Mouse (Mus musculus) midbrain, embryonic 13.5 days (tissue): ENCODE data around the gene Trim54. TPM values are rescaled to one million over a fixed set of nuclear protein-coding genes. Genes with fewer than 3 reads are reported as not detected.

Source experiments
- ATAC-seq: fragments of 200-750 bp; cut with Nextera tagmentation; 2 replicates; pipeline ENCODE4 v1.8.0; 2017; ENCODE audit warnings: mild to moderate bottlenecking, moderate TSS enrichment, moderate library complexity
- H3K27ac ChIP-seq: fragments of 300-500 bp; sonication (generic); 2 replicates; pipeline ENCODE4 v1.5.1; 2015; ENCODE audit warnings: inconsistent platforms, mild to moderate bottlenecking, moderate library complexity
- H3K27me3 ChIP-seq: fragments of 300-500 bp; sonication (generic); 2 replicates; pipeline ENCODE4 v1.6.1; 2015; ENCODE audit warnings: mild to moderate bottlenecking, inconsistent platforms
- H3K36me3 ChIP-seq: fragments of 300-500 bp; sonication (generic); 2 replicates; pipeline ENCODE4 v1.6.1; 2015; ENCODE audit warnings: mild to moderate bottlenecking, inconsistent platforms
- H3K4me1 ChIP-seq: fragments of 300-500 bp; sonication (generic); replicated peaks from 2 replicates; pipeline ENCODE4 v1.6.1; 2015; ENCODE audit warnings: inconsistent platforms
- H3K4me2 ChIP-seq: fragments of 300-500 bp; sonication (generic); replicated peaks from 2 replicates; pipeline ENCODE4 v1.6.1; 2015; ENCODE audit warnings: moderate library complexity, mild to moderate bottlenecking, inconsistent platforms
- H3K4me3 ChIP-seq: fragments of 300-500 bp; sonication (generic); replicated peaks from 2 replicates; pipeline ENCODE4 v1.5.1; 2015; ENCODE audit warnings: mild to moderate bottlenecking, inconsistent platforms
- H3K9ac ChIP-seq: fragments of 300-500 bp; sonication (generic); replicated peaks from 2 replicates; pipeline ENCODE4 v1.6.1; 2015; ENCODE audit warnings: mild to moderate bottlenecking, inconsistent platforms
- H3K9me3 ChIP-seq: fragments of 300-500 bp; sonication (generic); 2 replicates; pipeline ENCODE4 v1.6.1; 2016; ENCODE audit warnings: mild to moderate bottlenecking, inconsistent platforms
- WGBS: fragments of 180-500 bp; shearing (Covaris S2); methylation state at CpG from one replicate; pipeline ENCODE4 v1.1.7; 2015; 5-methylcytosine and 5-hydroxymethylcytosine counted together
- polyA plus RNA-seq: library from polyadenylated mRNA; unstranded; fragments of >200 nt; fragmentation: Nextera tagmentation; extraction: Ambion mirVana; gene quantifications from 2 replicates; pipeline ENCODE4 v1.2.1, GENCODE M21; 2015

The Trim54 gene
- polyA plus RNA-seq, 1 experiment from 2014 or later = not detected

DNA sequence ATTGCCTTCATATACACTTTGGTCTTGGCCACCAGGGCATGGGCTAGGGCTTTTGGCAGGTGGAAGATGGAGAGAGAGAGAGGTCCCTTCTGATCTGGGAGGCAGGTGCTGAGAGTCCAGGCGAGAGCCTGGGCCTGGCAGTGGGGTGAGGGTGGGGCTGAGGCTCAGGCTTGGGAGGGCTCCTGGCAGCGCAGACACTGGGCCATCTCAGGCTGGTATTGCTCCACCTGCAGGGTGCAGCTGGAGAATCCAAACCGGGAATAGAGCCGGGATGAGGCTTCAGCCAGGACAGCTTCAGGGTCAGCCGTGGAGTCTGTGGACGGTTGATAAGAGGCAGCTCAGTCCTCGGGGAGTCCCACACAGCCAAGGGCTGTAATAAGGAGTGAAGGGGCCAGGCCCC, 29.9 kb upstream of the Trim54 start:
- Histone ChIP-seq H3K27ac (peak overlapping the region; percentile 45), H3K4me1 (peaks cover 33% of the 10 kb centered on the region), H3K4me2 (no peak overlapping the region), H3K36me3 (no peaks in the 10 kb centered on the region), H3K9me3 (no peaks in the 10 kb centered on the region), H3K27me3 (peaks cover 39% of the 10 kb centered on the region), H3K4me3 (no peak overlapping the region), H3K9ac (peak overlapping the region; percentile 47; the same call in 1 of the 2 replicates)
- no peak for ATAC-seq
- 27% methylated on average over 7 of the region's 7 CpGs for WGBS

DNA sequence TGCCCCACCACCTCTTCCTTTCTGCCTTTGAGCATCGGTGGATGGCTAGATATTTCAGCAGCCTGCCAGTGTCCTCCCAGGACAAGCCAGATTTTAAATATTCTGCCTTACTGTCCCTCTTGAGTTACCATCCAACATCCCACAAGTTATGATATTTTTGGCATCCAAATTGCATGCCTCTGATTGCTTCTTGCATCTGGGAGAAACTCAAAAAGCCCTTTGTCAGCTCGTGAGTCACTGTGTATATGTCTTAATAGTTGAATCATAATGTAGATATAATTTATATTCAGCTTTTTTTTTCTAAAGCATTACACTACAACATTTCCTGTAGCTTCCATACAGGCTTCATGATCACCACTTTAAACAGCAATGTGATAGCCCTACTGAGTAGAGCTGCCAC, 29.4 kb upstream of the Trim54 start:
- no peak for ATAC-seq
- no peak overlapping the region for H3K4me2 ChIP-seq
- no peak overlapping the region for H3K4me3 ChIP-seq
- peaks cover 45% of the 10 kb centered on the region for H3K27me3 ChIP-seq
- no peaks in the 10 kb centered on the region for H3K9me3 ChIP-seq
- peak overlapping the region; percentile 45; the same call in 1 of the 2 replicates for H3K27ac ChIP-seq
- no peaks in the 10 kb centered on the region for H3K36me3 ChIP-seq
- no peak overlapping the region; the same call in 1 of the 2 replicates for H3K9ac ChIP-seq
- 75% methylated on average over 2 of the region's 2 CpGs for WGBS
- H3K4me1 ChIP-seq = peaks cover 33% of the 10 kb centered on the region

DNA sequence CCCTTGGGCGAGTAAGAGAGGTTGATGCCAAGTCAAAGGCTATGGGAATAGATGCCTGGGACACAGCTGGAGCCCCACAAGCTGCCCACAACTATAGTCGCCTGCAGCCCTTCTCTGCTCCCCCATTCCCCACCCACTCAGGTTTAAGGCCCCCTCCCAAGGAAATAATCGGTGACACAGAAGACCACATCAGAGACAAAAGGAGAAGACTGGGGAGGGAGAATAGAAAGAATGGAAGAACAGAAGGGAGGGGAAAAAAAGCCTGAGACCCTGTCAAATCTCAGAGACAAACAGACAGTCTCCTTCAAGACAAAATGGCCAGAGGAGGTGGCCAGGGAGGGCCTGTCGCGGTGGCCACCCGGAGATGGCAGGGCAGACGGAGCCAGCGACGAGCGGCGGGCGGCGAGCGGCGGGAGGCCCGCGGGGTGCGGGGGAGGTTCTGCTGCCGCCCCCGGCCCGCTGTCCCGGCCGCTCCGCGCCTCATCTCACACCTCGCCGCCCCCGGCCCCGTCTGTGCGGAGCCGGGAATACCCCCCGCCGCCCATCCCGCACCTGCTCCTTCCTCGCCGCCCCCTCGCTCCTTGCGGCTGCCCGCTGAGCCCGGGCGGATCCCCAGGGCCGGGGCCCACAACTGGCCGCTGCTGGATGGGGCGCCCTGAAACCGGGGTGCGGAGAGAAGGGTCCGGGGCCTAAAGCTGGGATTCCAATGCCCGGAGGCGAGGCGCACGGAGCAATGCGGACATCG, 24.1 kb upstream of the Trim54 start:
- Histone ChIP-seq H3K9ac (peak overlapping the region; percentile 79), H3K27ac (peak overlapping the region; percentile 4; the same call in 1 of the 2 replicates), H3K36me3 (no peaks in the 10 kb centered on the region), H3K27me3 (peaks cover 97% of the 10 kb centered on the region), H3K9me3 (no peaks in the 10 kb centered on the region), H3K4me2 (peak overlapping the region; percentile 64), H3K4me3 (peak overlapping the region; percentile 55), H3K4me1 (peaks cover 42% of the 10 kb centered on the region)
- peak; percentile 3; the same call in 1 of the 2 replicates for ATAC-seq
- WGBS = 4% methylated on average over 33 of the region's 53 CpGs

DNA sequence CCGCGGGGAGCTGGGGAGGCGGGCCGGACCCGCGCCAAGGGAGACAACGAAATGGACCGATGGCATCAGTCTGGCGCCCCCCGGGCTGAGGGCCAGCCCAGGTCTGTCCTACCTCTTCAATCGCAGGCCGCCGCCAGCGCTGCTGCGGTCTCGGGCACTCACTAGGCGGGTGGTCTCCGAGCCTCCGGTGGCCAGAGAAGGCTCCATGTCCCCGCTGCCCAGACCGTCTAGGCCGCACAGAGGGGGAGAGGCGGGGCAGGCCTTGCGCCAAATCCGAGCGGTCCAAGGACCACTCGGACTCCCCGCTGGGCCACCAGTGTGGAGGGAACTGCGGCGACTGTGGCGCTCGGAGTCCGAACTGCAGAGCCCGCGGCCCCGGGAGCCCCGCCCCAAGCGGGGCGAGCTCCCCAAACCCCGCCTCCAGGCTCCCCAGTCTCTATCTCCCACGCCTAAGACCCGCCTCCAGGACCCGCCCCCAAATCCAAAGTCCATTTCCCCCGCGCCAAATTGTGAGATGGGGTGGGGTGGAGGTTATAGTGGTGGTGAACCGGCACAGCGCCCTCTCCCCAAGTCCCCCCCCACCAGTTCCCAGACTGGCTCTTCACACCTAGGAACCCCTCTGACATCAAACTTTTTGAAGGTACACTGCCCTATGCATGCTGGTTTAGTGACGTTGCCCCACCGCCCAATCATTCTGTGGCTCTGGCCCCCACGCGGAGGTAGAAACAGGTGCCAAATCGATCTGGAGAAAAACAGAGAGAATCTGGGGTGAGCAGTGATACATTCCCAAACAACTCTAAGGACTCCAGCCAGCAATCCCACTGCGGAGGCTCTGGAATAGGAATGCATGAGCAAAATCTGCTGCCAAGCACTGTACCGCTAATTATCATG, 23.1 kb upstream of the Trim54 start:
- H3K4me1 ChIP-seq = peaks cover 42% of the 10 kb centered on the region
- H3K36me3 ChIP-seq = no peaks in the 10 kb centered on the region
- H3K27me3 ChIP-seq = peaks cover 99% of the 10 kb centered on the region
- peak overlapping the region; percentile 64 for H3K4me2 ChIP-seq
- peak overlapping the region; percentile 55 for H3K4me3 ChIP-seq
- H3K9me3 ChIP-seq = no peaks in the 10 kb centered on the region
- ATAC-seq = peak; percentile 59
- 0 out of 2 replicates have a peak overlapping the region, but pooled peaks have one; percentile 4 for H3K27ac ChIP-seq
- under 1% methylated on average over 51 of the region's 54 CpGs for WGBS
- peak overlapping the region; percentile 79 for H3K9ac ChIP-seq

DNA sequence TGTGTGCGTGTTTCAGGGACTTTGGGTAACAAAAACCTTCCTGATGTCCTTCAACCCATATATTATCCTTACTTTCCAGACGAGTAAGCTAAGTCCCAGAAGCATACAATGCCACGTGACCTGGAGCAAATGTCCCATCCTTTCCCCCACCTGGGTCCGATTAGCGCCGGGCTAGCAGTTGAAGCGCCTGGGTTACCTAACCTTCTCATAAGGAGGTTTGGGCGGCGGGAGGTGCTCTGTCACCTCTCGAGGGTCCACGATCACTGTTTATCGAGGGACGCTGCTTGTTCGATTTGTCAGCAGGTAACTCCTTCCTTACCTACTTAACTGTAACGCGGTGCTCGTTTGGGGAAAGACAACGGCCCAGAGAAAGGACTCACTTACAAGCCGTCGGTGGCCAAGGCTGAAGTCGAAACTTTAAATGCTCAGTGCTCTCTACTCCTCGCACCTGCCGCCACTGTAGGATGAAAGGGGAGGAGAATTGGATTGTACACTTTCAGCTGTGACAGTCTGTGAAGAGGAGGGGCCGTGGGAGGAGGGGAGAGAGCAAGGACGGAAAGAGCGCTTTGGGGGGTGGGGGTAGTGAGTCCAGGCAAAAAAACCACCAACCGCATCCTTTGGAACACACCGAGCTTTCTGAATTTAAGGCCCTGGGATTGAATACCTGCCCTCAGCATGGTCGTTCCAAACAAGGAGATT, 22.3 kb upstream of the Trim54 start:
- H3K4me2 ChIP-seq = peak overlapping the region; percentile 64
- H3K27me3 ChIP-seq = peaks cover 97% of the 10 kb centered on the region
- no peak overlapping the region for H3K9ac ChIP-seq
- no peak overlapping the region for H3K27ac ChIP-seq
- H3K9me3 ChIP-seq = no peaks in the 10 kb centered on the region
- no peaks in the 10 kb centered on the region for H3K36me3 ChIP-seq
- H3K4me3 ChIP-seq = peak overlapping the region; percentile 25
- H3K4me1 ChIP-seq = peaks cover 42% of the 10 kb centered on the region
- ATAC-seq = no peak
- 2% methylated on average over 29 of the region's 29 CpGs for WGBS

DNA sequence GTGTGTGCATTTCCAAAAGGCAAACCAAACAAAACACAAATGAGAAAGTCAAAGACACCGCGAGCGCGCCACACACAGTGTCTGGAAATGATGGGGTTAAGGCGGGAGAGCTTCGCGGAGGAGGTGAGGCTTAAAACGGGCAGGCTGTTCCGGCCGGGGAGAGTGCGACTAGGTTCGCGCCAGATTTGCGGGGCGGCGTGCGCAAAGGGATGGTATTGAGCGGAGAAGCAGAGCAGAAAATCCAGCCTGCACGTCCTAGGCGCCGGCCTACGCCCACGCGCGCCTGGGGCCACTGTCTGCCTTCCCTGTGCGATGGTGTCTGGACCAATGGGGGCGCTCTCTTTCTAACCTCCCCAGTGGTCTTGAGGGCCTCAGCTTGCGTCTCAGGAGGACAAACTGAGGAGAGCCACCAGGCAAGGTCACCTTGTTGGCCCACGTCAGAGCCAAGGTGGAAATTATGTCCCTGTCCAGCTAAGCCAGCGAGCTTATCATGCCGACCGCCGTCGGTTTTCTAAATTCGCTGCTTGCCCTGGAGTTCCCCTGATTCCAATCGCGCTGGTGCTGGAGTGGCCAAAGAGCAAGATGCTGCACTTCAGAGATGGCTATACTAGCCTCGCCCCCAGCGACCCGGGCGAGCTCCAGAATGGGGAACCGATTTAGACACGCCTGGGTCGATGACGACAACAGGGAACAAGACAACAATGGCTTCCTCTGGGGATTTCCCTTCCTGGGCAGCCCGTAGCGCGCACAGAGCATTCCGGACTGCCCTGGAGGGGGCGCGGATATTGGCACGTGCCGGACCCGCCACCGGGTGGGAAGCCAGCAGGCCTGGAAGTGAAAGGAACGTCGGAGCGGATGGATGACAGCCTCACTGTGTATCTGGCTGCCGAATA, 21.5 kb upstream of the Trim54 start:
- peak overlapping the region; percentile 64 for H3K4me2 ChIP-seq
- peak; percentile 25 for ATAC-seq
- no peaks in the 10 kb centered on the region for H3K9me3 ChIP-seq
- no peak overlapping the region; the same call in 1 of the 2 replicates for H3K9ac ChIP-seq
- under 1% methylated on average over 59 of the region's 59 CpGs for WGBS
- H3K27me3 ChIP-seq = peaks cover 92% of the 10 kb centered on the region
- peak overlapping the region; percentile 25 for H3K4me3 ChIP-seq
- no peaks in the 10 kb centered on the region for H3K36me3 ChIP-seq
- H3K4me1 ChIP-seq = peaks cover 42% of the 10 kb centered on the region
- no peak overlapping the region for H3K27ac ChIP-seq

DNA sequence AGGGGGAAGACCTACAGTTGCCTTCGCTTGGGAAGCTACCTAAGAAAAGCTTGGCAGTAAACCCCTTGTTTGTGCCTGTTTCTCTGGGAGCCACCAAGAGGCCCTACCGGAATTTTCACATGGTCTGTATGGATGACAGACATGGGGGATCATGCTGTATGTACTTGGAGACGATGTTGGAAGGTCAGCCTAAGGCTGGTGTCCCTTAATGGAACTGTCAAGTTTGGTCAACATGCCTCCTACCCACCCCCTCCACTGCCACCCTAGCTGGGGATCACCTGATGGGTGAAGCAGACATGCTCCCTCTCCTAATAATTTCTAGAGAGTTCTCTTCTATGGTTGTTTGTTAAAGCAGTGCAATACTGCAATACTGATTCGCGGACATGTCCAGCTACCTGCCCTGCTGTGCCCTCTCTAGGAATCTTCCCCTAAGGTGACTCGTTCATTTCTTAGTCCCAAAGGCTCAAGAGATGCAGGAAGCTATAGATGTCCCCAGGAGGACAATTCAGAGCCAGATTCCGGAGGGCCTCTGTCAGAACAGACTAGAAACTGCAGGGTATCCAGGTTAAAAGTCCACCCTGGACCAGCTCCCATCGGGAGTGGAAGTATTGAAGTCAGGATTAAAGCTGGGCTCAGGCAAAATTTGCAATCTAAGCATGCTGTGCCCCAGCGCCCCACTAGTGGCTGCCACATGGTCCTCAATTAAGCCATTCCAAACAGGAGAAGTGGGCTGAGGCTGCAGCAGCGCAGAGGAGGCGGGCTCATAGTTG, 20.6 kb upstream of the Trim54 start:
- Histone ChIP-seq H3K27ac (no peak overlapping the region), H3K4me1 (peaks cover 42% of the 10 kb centered on the region), H3K9ac (no peak overlapping the region), H3K4me3 (0 out of 2 replicates have a peak overlapping the region, but pooled peaks have one; percentile 25), H3K4me2 (peak overlapping the region; percentile 64; the same call in 1 of the 2 replicates), H3K36me3 (no peaks in the 10 kb centered on the region), H3K9me3 (no peaks in the 10 kb centered on the region), H3K27me3 (peaks cover 84% of the 10 kb centered on the region)
- no peak for ATAC-seq
- 17% methylated on average over 11 of the region's 11 CpGs for WGBS

DNA sequence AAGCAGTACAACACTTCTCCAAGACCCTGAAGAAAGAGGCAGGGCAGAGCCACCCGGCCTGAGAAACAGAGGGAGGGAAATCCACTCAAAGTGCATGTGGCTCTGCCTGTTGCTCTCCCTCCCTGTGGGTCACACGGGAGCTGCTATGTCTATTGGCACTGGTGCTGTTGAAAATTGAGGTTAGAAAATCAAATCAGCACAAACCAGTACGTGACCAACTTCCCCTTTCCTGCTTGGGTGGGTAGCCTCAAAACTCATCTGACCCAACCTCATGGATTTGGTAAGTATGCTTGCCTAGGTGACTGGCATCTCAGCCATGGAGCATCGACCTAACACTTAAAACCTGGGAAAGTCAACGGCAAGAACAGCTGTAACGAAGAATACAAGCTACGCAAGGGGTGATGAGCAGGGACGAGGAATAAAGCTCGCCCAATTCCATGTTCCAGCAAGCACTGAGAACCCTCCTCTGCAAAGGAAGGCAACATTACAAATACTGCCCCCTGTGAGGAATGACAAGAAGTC, 10.6 kb upstream of the Trim54 start, which contains the start of gene Dnajc5g:
TSS of gene Dnajc5g (plus strand) at position 472 of the 522 bp plus-strand sequence.
- H3K36me3 ChIP-seq = no peaks in the 10 kb centered on the region
- no peaks in the 10 kb centered on the region for H3K9me3 ChIP-seq
- no peak within 1 kb of the TSS for H3K27ac ChIP-seq
- H3K4me1 ChIP-seq = no peaks in the 10 kb centered on the region
- H3K27me3 ChIP-seq = no peaks in the 10 kb centered on the region
- no peak within 1 kb of the TSS for H3K9ac ChIP-seq
- no peak within 1 kb of the TSS for H3K4me3 ChIP-seq
- no peak within 1 kb of the TSS for H3K4me2 ChIP-seq
- 83% methylated on average over 9 of the region's 9 CpGs for WGBS
- no peak for ATAC-seq

DNA sequence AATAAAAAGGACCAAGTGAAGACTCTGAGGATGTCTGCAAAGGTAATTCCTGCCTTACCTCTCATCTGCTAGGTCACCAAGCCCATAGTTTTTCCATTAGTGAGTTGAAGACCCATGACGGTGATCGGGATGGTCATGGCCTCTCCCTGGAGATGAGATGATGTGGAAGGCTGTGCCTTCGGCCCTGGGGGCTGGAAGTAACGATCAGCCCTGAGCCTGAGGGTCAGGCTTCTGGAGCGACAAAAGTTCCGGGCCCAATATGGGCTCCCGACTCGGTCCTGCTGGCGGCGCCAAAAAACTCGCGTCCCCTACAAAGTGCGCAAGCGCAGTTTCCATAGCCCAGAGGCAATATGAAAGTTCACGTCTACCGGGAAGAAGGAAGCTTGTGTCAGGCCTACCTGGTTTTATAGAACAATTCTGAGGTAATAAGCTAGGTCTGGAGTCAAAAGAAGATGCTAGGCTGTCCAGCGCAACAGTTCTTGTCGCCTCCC, 8.5 kb upstream of the Trim54 start, which contains the start of gene Slc30a3:
TSS of gene Slc30a3 (minus strand) at position 238 of the 491 bp plus-strand sequence.
- H3K36me3 ChIP-seq = no peaks in the 10 kb centered on the region
- no peak within 1 kb of the TSS for H3K4me2 ChIP-seq
- no peaks in the 10 kb centered on the region for H3K27me3 ChIP-seq
- H3K4me1 ChIP-seq = no peaks in the 10 kb centered on the region
- no peak within 1 kb of the TSS for H3K4me3 ChIP-seq
- WGBS = 90% methylated on average over 18 of the region's 18 CpGs
- no peak within 1 kb of the TSS for H3K27ac ChIP-seq
- H3K9ac ChIP-seq = no peak within 1 kb of the TSS
- H3K9me3 ChIP-seq = no peaks in the 10 kb centered on the region
- no peak for ATAC-seq

DNA sequence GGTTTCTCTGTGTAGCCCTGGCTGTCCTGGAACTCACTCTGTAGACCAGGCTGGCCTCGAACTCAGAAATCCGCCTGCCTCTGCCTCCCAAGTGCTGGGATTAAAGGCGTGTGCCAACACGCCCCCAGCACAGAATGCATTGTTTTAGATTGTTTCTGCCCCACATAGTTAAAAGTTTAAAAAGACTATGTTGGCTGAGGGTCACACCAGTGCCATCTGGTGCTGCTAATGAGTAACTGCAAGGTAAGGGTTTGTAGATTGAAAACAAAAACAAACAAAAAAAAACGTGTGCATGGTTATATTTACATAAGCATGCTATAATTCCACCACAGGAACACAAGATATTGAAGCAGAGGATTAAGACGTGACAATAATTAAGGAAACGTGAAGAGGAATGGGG, 5.7 kb upstream of the Trim54 start:
- no peak for ATAC-seq
- 41% methylated on average over 7 of the region's 7 CpGs for WGBS
- Histone ChIP-seq H3K9me3 (no peaks in the 10 kb centered on the region), H3K27ac (no peak overlapping the region), H3K4me1 (no peaks in the 10 kb centered on the region), H3K4me2 (no peak overlapping the region), H3K36me3 (no peaks in the 10 kb centered on the region), H3K4me3 (no peak overlapping the region), H3K9ac (no peak overlapping the region), H3K27me3 (no peaks in the 10 kb centered on the region)
